Mouse (Mus musculus) lung, embryonic 14.5 days (tissue): ENCODE measurements at regions not wholly inside any gene's neighbourhood (a gene's known extent, or its start where the extent isn't known, plus 50 kb on each side); places are given as distances from the start of the nearest gene placed in this dataset.
A peak's percentile ranks its signal among the peaks of the same experiment; 100 is the strongest.

Experiments used
- ATAC-seq: fragments of 200-750 bp; cut with Nextera tagmentation; 2 replicates; pipeline ENCODE4 v1.8.0; 2017; ENCODE audit warnings: mild to moderate bottlenecking, moderate TSS enrichment, moderate library complexity; ENCODE audit not compliant: insufficient read depth
- DNase-seq: peaks from one replicate; pipeline ENCODE4 v3.0.0-alpha.2; 2015
- H3K27ac ChIP-seq: fragments of 300-500 bp; sonication (generic); 2 replicates; pipeline ENCODE4 v1.5.1; 2014; ENCODE audit warnings: low read depth, mild to moderate bottlenecking, moderate library complexity
- H3K27me3 ChIP-seq: fragments of 300-500 bp; sonication (generic); 2 replicates; pipeline ENCODE4 v1.6.1; 2014; ENCODE audit warnings: low read length, control low read depth; ENCODE audit not compliant: insufficient read depth
- H3K36me3 ChIP-seq: fragments of 300-500 bp; sonication (generic); 2 replicates; pipeline ENCODE4 v1.6.1; 2014; ENCODE audit warnings: control low read depth; ENCODE audit not compliant: insufficient read depth
- H3K4me1 ChIP-seq: fragments of 300-500 bp; sonication (generic); 2 replicates; pipeline ENCODE4 v1.6.1; 2014; ENCODE audit warnings: antibody characterized with exemption, control low read depth; ENCODE audit not compliant: insufficient read depth
- H3K4me2 ChIP-seq: fragments of 300-500 bp; sonication (generic); 2 replicates; pipeline ENCODE4 v1.6.1; 2014; ENCODE audit warnings: mild to moderate bottlenecking
- H3K4me3 ChIP-seq: fragments of 300-500 bp; sonication (generic); 2 replicates; pipeline ENCODE4 v1.5.1; 2014; ENCODE audit warnings: low read depth, low read length
- H3K9ac ChIP-seq: fragments of 300-500 bp; sonication (generic); 2 replicates; pipeline ENCODE4 v1.6.1; 2014
- H3K9me3 ChIP-seq: fragments of 300-500 bp; sonication (generic); 2 replicates; pipeline ENCODE4 v1.6.1; 2016; ENCODE audit warnings: low read depth, low read length, control low read depth
- CTCF ChIP-seq: IDR thresholded peaks from 2 replicates; pipeline ENCODE4 v1.5.1; 2016; ENCODE audit warnings: antibody characterized with exemption, low read depth
- WGBS: fragments of 180-500 bp; shearing (Covaris S2); extraction: QIAGEN DNeasy Blood & Tissue Kit; methylation state at CpG from one replicate; pipeline ENCODE4 v1.1.7; 2014; 5-methylcytosine and 5-hydroxymethylcytosine counted together

DNA sequence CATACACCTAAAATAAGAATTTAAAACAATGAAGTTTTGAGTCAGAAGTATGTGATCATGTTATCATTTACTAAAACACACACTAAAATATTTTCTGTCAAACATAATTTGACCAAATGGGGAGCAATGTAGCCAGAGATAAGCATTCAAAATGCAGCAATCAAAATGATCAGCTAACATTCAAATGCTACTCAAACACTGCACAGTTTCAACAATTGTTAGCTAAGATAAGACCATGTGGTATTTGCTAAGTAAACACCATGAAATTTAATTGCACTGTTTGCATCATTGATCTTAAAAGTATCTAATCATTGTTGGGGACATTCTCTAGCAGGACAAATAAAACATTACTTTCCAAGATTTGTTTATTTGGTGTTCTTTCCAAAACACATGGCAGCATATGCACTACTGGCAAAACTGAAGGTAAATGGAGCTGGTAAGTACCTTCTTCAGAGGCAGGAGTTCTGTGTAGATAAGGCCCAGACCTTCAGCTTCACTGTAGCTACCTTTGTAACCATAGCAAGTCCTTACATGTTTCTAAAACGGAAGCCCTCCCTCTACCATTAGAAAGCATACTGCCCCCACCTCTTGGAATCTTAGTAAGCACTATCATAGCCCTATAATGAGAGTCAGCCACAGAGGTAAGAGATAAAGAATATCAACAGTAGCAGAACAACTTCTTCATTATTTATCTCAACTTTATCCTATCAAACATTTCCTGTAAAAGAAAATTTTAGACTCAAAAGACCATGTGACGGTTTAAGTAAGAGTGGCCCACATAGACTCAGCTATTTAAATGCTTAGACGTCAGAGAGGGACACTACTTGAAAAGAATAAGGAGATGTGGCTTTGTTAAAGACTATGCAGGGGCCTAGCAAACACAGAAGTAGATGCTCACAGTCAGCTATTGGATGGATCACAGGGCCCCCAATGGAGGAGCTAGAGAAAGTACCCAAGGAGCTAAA lies 116.3 kb upstream of the Irak1bp1 start:
- no peak overlapping the region for H3K9ac ChIP-seq
- no peaks in the 10 kb centered on the region for H3K27me3 ChIP-seq
- 57% methylated on average over 3 of the region's 3 CpGs for WGBS
- TF ChIP-seq CTCF, result no peak
- no peaks in the 10 kb centered on the region for H3K36me3 ChIP-seq
- no peaks in the 10 kb centered on the region for H3K9me3 ChIP-seq
- no peaks in the 10 kb centered on the region for H3K4me1 ChIP-seq
- no peak for DNase-seq
- H3K4me2 ChIP-seq, result no peak overlapping the region
- no peak overlapping the region for H3K27ac ChIP-seq
- no peak overlapping the region for H3K4me3 ChIP-seq
- no peak for ATAC-seq

DNA sequence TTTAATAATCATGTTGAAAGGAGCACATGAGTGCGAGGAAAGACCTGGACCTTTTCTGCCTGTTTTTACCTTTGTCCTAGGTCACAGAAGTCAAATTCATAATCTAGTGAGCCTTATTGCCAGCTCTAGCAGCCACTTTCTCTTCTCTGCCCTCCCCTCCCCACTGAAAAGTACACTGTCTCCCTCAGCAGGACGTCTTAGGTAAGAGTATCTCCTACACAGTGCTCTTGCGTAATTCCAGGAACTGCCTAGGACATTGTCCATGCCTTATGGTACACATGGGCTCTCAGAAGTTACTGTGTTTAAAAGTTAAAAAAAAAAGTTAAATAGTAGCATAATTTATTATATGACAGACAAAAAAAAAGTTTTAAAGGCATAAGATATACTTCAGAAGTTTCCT lies 100.7 kb upstream of the Irak1bp1 start:
- Histone ChIP-seq H3K27me3 (no peaks in the 10 kb centered on the region), H3K9me3 (no peaks in the 10 kb centered on the region), H3K27ac (no peak overlapping the region), H3K4me2 (no peak overlapping the region), H3K9ac (no peak overlapping the region), H3K4me3 (no peak overlapping the region), H3K36me3 (no peaks in the 10 kb centered on the region), H3K4me1 (no peaks in the 10 kb centered on the region)
- no peak for DNase-seq
- ATAC-seq, result no peak
- TF ChIP-seq CTCF, result no peak
- WGBS, result 48% methylated on average over 3 of the region's 3 CpGs

DNA sequence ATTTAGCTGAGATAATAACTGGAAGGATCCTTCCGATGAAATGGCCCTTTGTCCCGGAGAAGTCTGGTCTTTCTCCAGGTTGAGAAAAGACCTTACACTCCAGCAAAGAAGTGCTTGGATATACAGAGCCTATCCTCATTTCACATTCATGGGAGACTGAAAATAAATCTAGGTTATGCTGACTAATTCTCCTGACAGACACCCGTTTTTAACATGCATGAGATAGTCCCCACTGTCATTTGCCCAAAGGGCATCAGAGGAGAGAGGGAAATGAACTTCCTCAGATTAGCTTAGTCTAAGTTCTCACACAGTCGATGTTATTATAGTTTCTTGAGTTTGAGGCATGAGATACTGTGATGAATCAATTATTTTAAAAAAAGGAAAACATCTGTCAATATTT lies 99.7 kb upstream of the Irak1bp1 start:
- WGBS, result 68% methylated on average over 4 of the region's 4 CpGs
- no peak for TF ChIP-seq CTCF
- Histone ChIP-seq H3K9ac (no peak overlapping the region), H3K36me3 (no peaks in the 10 kb centered on the region), H3K27ac (no peak overlapping the region), H3K4me2 (no peak overlapping the region), H3K27me3 (no peaks in the 10 kb centered on the region), H3K9me3 (no peaks in the 10 kb centered on the region), H3K4me1 (no peaks in the 10 kb centered on the region), H3K4me3 (no peak overlapping the region)
- no peak for ATAC-seq
- no peak for DNase-seq

DNA sequence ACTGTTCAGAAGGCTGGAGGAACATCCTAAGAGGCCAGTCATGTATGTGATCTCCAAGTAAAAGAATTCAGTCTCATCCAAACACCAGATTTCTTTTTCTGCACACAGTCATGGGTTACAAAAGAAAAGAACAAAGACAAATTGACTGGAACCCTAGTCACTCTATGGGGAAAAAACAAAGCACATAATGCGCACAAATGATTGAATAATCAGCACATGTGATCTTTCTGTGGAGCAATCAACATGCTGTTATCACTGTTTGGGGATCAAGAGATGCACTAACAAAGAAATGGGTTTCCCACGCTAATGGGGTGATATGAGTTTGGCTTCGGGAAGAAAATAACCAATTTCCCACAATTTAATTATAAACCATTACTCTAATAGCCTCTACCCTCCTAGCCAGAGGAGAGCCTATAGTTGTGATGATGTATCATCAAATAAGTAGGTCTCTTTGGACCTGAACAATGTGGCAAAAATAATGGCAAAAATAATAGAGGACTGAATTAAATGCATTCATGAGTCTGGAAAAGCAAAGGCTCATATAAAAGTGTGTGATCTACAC lies 96.2 kb upstream of the Irak1bp1 start:
- no peaks in the 10 kb centered on the region for H3K27me3 ChIP-seq
- no peak overlapping the region for H3K4me3 ChIP-seq
- H3K27ac ChIP-seq, result no peak overlapping the region
- TF ChIP-seq CTCF, result no peak
- no peaks in the 10 kb centered on the region for H3K9me3 ChIP-seq
- no peaks in the 10 kb centered on the region for H3K36me3 ChIP-seq
- H3K9ac ChIP-seq, result no peak overlapping the region
- no peaks in the 10 kb centered on the region for H3K4me1 ChIP-seq
- H3K4me2 ChIP-seq, result no peak overlapping the region
- ATAC-seq (no peak), DNase-seq (no peak)
- WGBS, result 78% methylated on average over 3 of the region's 3 CpGs

DNA sequence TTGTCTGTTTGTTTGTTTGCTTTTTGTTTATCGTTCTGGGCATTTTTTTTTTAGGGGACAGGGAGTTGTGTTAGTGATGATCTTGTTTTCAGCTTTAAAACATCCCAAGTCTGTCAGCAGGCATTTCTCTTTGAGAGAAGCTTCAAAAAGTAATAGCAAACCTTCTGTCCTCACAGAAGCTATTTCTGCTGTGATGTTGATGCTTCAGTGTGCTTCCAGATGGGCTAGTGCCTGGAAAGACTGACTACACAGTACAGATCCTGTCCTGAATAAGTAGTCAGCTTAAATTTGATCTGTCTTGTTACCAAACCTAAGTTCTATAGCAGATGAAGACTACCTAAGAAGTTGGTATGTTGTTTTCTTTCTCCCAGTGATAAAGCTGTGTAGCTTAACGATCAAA lies 94.4 kb upstream of the Irak1bp1 start:
- 63% methylated on average over 2 of the region's 2 CpGs for WGBS
- Histone ChIP-seq H3K9ac (no peak overlapping the region), H3K27me3 (no peaks in the 10 kb centered on the region), H3K4me1 (no peaks in the 10 kb centered on the region), H3K9me3 (no peaks in the 10 kb centered on the region), H3K36me3 (no peaks in the 10 kb centered on the region), H3K4me3 (no peak overlapping the region), H3K4me2 (no peak overlapping the region), H3K27ac (no peak overlapping the region)
- no peak for DNase-seq
- no peak for ATAC-seq
- TF ChIP-seq CTCF, result no peak

DNA sequence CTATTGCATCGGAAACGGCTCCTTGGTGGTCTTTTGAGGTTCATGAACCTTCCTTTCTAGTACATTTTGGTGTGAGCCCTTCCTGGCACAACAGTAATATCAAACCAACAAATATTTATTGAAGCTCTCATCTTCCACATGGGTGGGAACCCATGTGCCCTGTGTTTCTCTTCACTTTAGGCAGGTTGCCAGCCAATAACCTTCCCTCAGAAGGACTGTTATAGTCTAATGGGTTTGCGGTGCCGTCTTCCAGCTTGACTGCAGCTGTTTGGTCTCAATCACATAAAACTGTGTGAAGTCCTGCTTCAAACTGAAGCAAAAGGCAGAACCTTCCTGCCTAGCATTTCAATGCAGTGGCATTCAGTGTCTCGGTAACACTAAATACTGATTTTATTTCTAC lies 69.4 kb upstream of the Irak1bp1 start:
- H3K4me1 ChIP-seq, result no peaks in the 10 kb centered on the region
- H3K9me3 ChIP-seq, result no peaks in the 10 kb centered on the region
- DNase-seq, result peak; percentile 4
- no peaks in the 10 kb centered on the region for H3K27me3 ChIP-seq
- H3K27ac ChIP-seq, result no peak overlapping the region
- H3K4me2 ChIP-seq, result no peak overlapping the region
- no peak overlapping the region for H3K9ac ChIP-seq
- no peak for ATAC-seq
- TF ChIP-seq CTCF, result no peak
- no peaks in the 10 kb centered on the region for H3K36me3 ChIP-seq
- WGBS, result 71% methylated on average over 5 of the region's 5 CpGs
- no peak overlapping the region for H3K4me3 ChIP-seq

DNA sequence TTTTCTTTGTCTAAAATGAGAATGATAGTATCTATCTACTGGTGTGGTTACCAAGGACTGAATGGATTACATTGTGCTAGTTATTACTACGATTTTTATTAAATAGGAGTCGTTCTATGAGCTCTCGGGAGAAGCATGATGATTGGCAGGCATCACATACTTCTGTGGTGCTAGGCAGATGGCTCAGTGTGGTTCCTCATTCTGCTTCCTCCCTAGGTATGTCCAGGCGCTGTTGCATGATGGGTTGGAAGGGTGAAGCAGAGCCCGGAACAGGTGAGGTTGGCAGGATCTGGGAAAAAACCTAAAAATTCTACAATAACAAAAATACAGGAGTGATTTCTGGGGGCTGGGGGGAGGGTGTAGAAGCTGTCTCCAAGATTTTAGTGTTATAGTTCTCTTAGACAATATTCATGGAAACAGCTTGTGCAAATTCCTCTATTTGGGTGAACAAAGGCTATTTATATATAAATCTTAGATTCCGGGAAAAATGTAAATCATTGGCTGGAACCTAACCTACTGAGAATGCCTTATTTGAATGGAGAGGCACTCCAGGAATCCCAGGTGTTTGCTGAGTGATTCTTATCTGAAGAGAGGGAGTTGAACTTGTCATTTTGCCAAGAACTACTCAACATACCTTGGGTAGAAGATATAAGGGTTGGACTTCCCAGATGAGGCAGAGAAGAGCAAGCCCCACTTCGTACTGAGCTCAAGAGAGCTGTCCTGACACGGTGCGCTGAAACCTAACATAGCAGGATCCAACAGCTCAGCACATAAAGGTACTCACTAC lies 68.5 kb upstream of the Irak1bp1 start:
- WGBS, result 74% methylated on average over 9 of the region's 9 CpGs
- H3K36me3 ChIP-seq, result no peaks in the 10 kb centered on the region
- TF ChIP-seq CTCF, result no peak

More for the DNA sequence above, 68.5 kb upstream of the Irak1bp1 start:
- no peaks in the 10 kb centered on the region for H3K4me1 ChIP-seq
- DNase-seq (peak; percentile 74), ATAC-seq (peak; percentile 87)
- H3K9ac ChIP-seq, result no peak overlapping the region
- H3K27ac ChIP-seq, result peak overlapping the region; percentile 52
- H3K27me3 ChIP-seq, result no peaks in the 10 kb centered on the region
- no peak overlapping the region for H3K4me2 ChIP-seq
- no peak overlapping the region for H3K4me3 ChIP-seq
- H3K9me3 ChIP-seq, result no peaks in the 10 kb centered on the region
